Mouse (Mus musculus) kidney, postnatal 36 days (tissue): ENCODE data around the gene Nipa2.

Experiments
- DNase-seq, 2 experiments: peaks; one replicate each; pipeline ENCODE4 v3.0.0; 2021 to 2022; ENCODE audit warnings: mixed read lengths in 2 of 2

The Nipa2 gene

GRCm38 (mm10) chr7:55962004-55962908 lies at the start of gene Nipa2:
Gene Nipa2, minus strand, starts transcription at chr7:55962476.
- peak; percentile 94 to 98 for DNase-seq

- DNase-seq = no peak
Measured at GRCm38 (mm10) chr7:56011018-56011333, 48.7 kb upstream of the Nipa2 start.

DNA sequence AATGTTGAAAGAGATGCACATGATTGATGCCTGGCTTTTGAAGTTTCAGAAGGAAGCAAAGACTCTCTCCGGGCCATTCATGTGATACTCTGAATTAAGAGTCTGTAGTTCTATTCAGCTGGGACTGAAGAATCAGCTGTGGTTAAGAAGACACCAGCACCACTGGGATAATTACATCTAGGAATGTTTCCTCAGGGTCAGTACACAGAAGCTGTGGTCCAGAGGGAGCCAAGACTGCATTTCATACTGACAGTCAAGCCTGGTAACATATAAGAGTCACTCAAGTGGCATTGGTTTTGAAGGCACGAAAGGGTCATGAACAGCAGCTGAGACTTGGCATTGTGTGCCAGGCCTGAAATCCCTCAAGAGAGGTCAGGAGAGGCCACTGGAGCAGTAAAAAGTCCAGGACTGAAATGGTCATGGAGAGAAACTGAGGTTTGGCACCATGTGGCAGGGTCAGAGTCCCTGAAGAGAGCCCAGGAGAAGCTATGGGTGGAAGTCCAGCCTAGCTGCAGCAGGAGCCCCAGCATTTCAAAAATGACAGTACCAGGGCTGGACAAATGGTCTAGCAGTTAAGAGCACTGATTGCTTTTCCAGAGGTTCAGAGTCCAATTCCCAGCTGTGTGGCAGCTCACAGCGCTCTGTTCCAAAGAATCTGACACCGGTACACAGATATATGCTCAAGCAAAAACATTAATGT lies 48.2 kb upstream of the Nipa2 start:
- peak; percentile 16 to 32 for DNase-seq

- DNase-seq = no peak
Measured at GRCm38 (mm10) chr7:55998997-55999396, 36.7 kb upstream of the Nipa2 start.

- no peak for DNase-seq
Measured at GRCm38 (mm10) chr7:55995013-55995412, 32.7 kb upstream of the Nipa2 start.

DNA sequence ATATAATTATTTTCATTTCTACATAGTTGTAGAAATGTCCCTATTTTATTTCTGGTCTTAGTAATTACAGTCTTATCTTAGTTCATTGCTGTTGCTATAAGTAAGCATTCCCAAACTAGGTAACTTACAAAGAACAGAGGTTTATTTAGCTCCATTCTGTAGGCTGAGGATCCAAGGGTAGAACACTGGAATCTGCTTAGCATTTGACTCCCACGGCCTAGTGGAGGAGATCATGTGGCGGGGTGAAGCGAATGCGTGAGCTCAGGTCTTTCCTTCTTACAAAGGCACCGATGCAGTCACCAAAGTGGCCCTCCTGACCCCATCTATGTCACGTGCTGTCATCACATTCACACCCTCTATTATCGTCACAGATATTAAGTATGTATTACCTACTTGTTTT lies 29.6 kb upstream of the Nipa2 start:
- DNase-seq = no peak

DNA sequence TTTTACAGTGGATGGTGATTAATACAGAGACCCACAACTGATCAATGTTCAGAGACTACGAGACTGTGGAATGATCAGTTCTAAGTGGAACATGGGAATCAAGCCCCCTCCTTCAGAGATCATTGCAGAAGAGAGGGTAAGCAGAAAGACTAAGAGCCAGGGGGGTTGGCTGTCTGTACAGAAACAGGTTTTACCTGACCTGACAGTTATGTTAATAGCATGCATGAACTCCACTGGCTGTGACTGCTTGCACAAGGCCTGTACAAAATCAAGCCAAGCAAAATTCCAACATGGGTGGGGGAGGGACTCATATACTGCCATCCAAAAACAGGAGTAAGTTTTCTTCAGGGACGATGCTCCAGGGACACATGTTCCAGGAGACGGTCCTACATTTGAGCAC lies 28.9 kb upstream of the Nipa2 start:
- no peak for DNase-seq

GRCm38 (mm10) chr7:55986526-55987214 lies 24.4 kb upstream of the Nipa2 start:
- peak; percentile 75 to 92 for DNase-seq

DNA sequence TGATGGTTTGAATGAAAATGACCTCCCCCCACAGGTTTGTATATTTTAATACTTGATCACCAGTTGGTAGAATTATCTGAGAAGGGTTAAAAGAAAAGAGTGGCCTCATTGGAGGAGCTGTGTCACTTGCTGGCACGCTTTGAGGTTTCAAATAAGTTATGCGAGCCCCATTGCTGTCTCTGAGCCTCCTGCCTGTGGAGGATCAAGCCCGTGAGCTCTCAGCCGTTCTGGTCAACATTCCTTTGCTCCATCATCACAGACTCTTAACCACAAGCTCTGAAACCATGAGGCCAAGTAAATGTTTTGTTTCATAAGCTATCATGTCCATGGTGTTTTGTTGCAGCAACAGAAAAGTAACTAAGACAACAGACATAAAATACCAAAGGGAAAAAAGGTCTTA lies 22.5 kb upstream of the Nipa2 start:
- DNase-seq = no peak

DNA sequence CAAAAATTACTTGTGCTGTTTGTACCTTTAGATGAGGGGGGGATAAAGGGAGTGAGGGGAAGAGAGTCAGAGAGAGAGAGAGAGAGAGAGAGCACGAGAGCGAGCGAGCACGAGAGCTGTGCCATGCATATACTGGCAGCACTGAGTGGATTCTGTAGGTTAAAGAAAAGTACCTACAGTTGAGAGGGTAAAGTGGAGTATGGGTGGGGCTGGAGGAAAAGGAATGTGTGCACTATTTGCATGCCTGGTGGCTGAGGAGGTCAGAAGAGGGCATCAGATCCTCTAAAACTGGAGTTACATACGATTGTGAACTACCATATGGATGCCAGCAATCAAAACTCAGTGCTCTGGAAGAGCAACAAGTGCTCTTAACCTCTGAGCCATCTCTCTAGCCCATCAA lies 20.8 kb upstream of the Nipa2 start:
- DNase-seq = no peak

GRCm38 (mm10) chr7:55982010-55982700 lies 19.9 kb upstream of the Nipa2 start:
- DNase-seq = no peak

DNA sequence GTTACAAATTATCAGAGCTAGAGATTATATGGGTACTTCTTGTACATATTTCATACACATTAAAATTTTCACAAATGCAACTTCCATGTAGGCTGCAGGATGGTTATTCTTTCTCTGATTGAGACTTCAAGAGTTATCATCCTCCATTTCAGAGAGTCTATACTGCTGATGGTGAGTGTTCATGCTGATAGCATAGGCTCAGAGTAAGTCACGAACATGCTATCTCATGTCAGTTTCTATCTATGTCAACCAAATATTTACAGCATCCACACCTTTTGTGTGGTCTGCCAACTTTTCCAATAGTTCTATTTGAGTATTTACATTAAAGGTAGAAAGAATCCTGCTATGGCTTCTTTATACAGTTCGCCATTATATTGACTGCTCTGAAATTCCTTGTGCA lies 19.2 kb upstream of the Nipa2 start:
- DNase-seq = no peak

DNA sequence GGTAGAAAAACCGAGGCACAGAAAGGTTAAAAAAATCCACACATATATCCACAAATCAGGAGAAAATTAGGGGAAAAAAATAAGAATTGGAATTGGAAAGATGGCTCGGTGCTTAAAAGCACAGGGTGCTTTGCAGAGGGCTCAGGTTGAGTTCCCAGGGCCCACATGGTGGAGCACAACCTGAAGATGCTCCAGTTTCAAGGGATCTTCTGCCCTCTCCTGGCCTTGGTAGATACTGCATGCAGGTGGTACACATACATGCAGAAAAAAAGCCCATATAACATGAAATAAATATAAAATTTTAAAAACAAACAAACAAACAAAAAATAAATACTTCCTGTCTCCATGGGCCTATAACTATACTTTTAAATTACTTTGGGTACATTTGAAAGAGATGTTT lies 12.2 kb upstream of the Nipa2 start:
- DNase-seq = peak in 1 of 2 experiments; percentile 13

DNA sequence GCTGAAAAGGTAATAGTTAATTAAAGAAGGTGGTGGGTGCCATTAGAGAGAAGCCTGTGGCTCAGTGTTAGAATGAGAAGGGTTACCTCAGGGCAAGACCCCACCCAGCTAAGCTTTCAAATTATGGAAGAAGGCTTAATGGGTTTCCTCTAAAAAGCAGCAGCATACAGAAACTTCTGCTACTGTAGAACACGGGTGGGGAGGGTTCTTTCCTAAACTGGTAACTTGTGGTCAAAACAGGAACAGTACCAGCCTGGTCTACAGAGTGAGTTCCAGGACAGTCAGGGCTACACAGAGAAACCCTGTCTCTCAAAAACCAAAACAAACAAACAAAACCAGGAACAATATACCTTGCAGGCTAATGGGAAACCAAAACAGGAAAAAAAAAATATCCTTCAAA lies 7.1 kb upstream of the Nipa2 start:
- no peak for DNase-seq

- DNase-seq = peak in 1 of 2 experiments; percentile 32
Measured at GRCm38 (mm10) chr7:55968258-55968901, 6.1 kb upstream of the Nipa2 start.

- peak in 1 of 2 experiments; percentile 7 for DNase-seq
Measured at GRCm38 (mm10) chr7:55966866-55967460, 4.7 kb upstream of the Nipa2 start.

DNA sequence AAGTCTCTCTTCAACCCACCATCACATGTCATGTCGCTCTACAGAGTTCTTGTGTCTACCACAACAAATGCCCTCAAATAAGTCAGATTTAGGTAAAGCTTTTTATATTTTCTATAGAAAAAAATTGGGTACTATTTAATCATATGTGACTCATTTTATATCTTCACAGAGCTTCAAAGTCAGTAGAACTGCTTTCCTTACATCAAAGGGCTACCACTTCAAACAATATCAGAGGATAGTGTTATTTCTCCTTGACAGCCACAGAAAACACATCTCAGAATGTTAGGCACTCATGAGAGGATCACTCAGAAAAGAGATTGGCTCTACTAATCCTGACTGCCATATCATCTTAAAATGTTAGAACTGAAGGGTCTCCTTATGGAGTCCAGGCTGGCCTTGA lies 1.8 kb downstream of the Nipa2 start:
- no peak for DNase-seq

DNA sequence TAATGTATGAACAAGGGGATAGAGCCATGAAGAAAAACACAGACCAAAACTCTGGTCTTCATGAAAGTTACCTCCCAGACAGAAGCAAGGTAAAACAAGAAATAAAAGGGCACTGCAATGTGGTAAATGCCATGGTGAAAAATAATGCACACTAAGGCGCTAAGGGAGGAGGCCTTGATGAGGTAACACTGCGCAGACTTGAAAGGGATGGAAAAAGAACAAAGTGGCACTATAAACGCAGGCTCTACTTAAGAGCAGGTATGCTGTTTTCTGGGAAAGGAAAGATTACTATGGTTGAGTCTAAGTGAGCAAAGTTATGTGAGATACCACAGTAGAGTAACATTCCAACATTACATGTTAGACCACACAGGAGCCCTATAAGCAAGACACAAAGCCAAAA lies 2.5 kb downstream of the Nipa2 start:
- DNase-seq = no peak

GRCm38 (mm10) chr7:55957916-55958315 lies 4.4 kb downstream of the Nipa2 start:
- no peak for DNase-seq

- DNase-seq = no peak
Measured at GRCm38 (mm10) chr7:55957178-55957577, 5.1 kb downstream of the Nipa2 start.

DNA sequence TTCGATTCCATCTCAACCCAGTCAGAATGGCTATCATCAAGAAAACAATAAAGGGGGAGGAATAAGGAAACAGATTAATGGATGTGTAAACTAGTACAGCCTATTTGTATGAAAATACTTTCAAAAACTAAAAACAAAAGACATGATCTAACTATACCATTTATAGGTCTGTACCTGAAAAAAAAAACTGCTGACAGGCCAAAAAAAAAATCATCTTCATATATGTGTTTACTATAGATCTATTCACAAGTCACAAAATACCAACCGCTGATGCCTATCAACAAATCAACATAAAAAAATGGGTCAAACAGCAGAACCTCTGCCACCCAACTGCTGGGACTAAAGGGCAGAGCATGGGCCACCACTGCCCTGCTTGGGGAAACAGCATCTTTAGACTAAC lies 6.2 kb downstream of the Nipa2 start:
- DNase-seq = no peak

DNA sequence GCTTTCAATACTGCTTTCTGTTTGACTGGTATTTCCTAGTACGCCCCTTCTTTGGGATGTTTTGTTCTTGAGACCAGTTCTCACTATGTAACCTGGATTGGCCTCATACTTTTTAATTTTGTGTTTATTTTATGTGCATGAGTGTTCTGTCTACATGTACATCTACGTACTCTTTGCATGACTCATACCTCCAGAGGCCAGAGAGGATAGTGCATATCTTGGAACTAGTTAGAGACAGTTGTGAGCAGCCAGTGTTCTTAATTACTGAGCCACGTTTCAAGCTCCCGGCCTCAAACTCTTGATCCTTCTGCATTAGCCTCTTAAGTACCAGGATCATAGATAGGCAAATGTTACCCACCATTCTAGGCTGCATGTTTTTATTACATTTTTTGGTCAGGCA lies 23.9 kb downstream of the Nipa2 start:
- DNase-seq = no peak
